Comparison of ENCODE assay signal across 8 mouse cellular contexts in the genomic region with DNA sequence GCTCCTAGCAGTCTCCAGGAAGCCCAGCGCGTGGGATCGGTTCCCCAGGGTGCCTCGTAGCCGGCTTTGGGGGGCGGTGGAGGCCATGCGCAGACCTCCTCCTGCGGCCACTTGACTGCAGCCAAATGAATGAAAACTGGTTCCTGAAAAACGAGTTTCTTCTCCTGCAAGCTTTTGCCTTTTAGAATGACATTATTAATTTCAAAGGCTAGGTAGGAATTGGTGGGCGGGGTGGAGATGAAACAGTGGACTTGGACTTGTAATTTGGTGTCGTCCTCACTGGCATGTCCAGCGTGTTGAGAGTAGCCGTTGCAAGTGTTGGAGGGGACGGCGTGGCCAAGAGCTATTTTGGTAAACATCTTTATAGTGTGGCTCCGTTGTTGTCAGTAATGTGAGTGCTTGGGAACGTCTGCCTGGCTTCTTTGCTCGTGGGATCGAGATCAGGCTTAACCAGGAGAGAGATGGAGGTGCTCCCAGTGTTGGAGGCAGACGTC. TPM values are rescaled to one million over a fixed set of nuclear protein-coding genes. Genes with fewer than 3 reads are reported as not detected.
A peak's percentile ranks its signal among the peaks of the same experiment; 100 is the strongest.
DNase-seq lines count a peak whose midpoint lies in the region; ATAC-seq and TF ChIP-seq lines count a peak whose summit lies in the region.

No protein-coding gene starts in this region.

- H3K4me2 ChIP-seq in heart, embryonic 11.5 days: peak overlapping the region; percentile 95
- H3K4me2 ChIP-seq in heart, postnatal 0 days (ENCODE audit: low read depth, low read length): peak overlapping the region; percentile 92
- H3K4me2 ChIP-seq in midbrain, embryonic 11.5 days: peak overlapping the region; percentile 91

- H3K4me3 ChIP-seq in heart, embryonic 11.5 days (ENCODE audit: low read depth, low read length): peak overlapping the region; percentile 84
- H3K4me3 ChIP-seq in G1E (ENCODE audit: low read depth, low read length): peak overlapping the region; percentile 65
- H3K4me3 ChIP-seq in heart, postnatal 0 days (ENCODE audit: low read depth, low read length): peak overlapping the region; percentile 85
- peak overlapping the region; percentile 81 for H3K4me3 ChIP-seq in midbrain, embryonic 11.5 days (ENCODE audit: low read depth, low read length)

- ATAC-seq in heart, embryonic 11.5 days (replicated peaks; ENCODE audit: insufficient number of reproducible peaks, low FRiP score, low TSS enrichment): no peak
- no peak for ATAC-seq in G1E (ENCODE audit: extremely low read depth, insufficient number of reproducible peaks, low FRiP score, poor library complexity, severe bottlenecking)
- no peak for ATAC-seq in heart, postnatal 0 days (ENCODE audit: insufficient read depth, low read depth)
- no peak for ATAC-seq in midbrain, embryonic 11.5 days (ENCODE audit: low FRiP score)
- ATAC-seq in inflammation-experienced regulatory T-cells, adult 6 months: no peak

- H3K27ac ChIP-seq in heart, embryonic 11.5 days (ENCODE audit: low read depth, low read length): peak overlapping the region; percentile 94
- peak overlapping the region; percentile 94 for H3K27ac ChIP-seq in heart, postnatal 0 days (ENCODE audit: low read depth)
- H3K27ac ChIP-seq in midbrain, embryonic 11.5 days (ENCODE audit: low read depth, low read length): peak overlapping the region; percentile 97; the same call in 1 of the 2 replicates

- H3K36me3 ChIP-seq in heart, embryonic 11.5 days (ENCODE audit: control insufficient read depth, insufficient read depth, low read length): peaks cover 16% of the 10 kb centered on the region
- no peaks in the 10 kb centered on the region for H3K36me3 ChIP-seq in G1E (replicated peaks)
- H3K36me3 ChIP-seq in heart, postnatal 0 days (replicated peaks; ENCODE audit: control insufficient read depth, insufficient read depth, low read length): peaks cover 10% of the 10 kb centered on the region
- peaks cover 19% of the 10 kb centered on the region for H3K36me3 ChIP-seq in midbrain, embryonic 11.5 days (ENCODE audit: control insufficient read depth, insufficient read depth, low read length)

- TF ChIP-seq EP300 in heart, postnatal 0 days (IDR thresholded peaks at IDR 0.05; ENCODE audit: low read depth): no peak

- WGBS in heart, embryonic 11.5 days (ENCODE audit: insufficient replicate concordance): under 1% methylated on average over 20 of the region's 20 CpGs
- under 1% methylated on average over 20 of the region's 20 CpGs for WGBS in heart, postnatal 0 days
- 0% methylated on average over 20 of the region's 20 CpGs for WGBS in midbrain, embryonic 11.5 days

- H3K9ac ChIP-seq in heart, embryonic 11.5 days (ENCODE audit: low read depth, low read length): peak overlapping the region; percentile 92
- peak overlapping the region; percentile 72 for H3K9ac ChIP-seq in heart, postnatal 0 days (replicated peaks; ENCODE audit: low read depth, low read length)
- H3K9ac ChIP-seq in midbrain, embryonic 11.5 days (ENCODE audit: low read length): peak overlapping the region; percentile 85

- peaks cover 32% of the 10 kb centered on the region for H3K4me1 ChIP-seq in heart, embryonic 11.5 days (ENCODE audit: control insufficient read depth, insufficient read depth, low read length)
- no peaks in the 10 kb centered on the region for H3K4me1 ChIP-seq in G1E (ENCODE audit: insufficient read depth, low read depth, low read length)
- peaks cover 20% of the 10 kb centered on the region for H3K4me1 ChIP-seq in heart, postnatal 0 days (ENCODE audit: control insufficient read depth, insufficient read depth)
- peaks cover 50% of the 10 kb centered on the region for H3K4me1 ChIP-seq in midbrain, embryonic 11.5 days (ENCODE audit: control insufficient read depth, insufficient read depth, low read length)

- H3K27me3 ChIP-seq in heart, embryonic 11.5 days (ENCODE audit: control insufficient read depth, insufficient read depth, low read length): no peaks in the 10 kb centered on the region
- peaks cover 39% of the 10 kb centered on the region for H3K27me3 ChIP-seq in G1E (ENCODE audit: insufficient read depth, low read length)
- peaks cover 7% of the 10 kb centered on the region; the same call in 1 of the 2 replicates for H3K27me3 ChIP-seq in heart, postnatal 0 days (ENCODE audit: control insufficient read depth, insufficient read depth, low read length)
- peaks cover 7% of the 10 kb centered on the region; the same call in 1 of the 2 replicates for H3K27me3 ChIP-seq in midbrain, embryonic 11.5 days (ENCODE audit: control insufficient read depth, insufficient read depth, low read length)

- DNase-seq in heart, adult 11 months: no peak
- no peak for DNase-seq in G1E (ENCODE audit: low spot score)
- DNase-seq in heart, postnatal 0 days (ENCODE audit: low spot score): no peak
- no peak for DNase-seq in midbrain, embryonic 11.5 days (ENCODE audit: low spot score, missing footprints)
- DNase-seq in right cerebral cortex, postnatal 25 days: no peak
- no peak for DNase-seq in layer of hippocampus, adult 8-10 months (ENCODE audit: low spot score in 2 of 2)

- H3K9me3 ChIP-seq in heart, embryonic 11.5 days (replicated peaks; ENCODE audit: control insufficient read depth, low read length): no peaks in the 10 kb centered on the region
- peaks cover 8% of the 10 kb centered on the region; the same call in 1 of the 2 replicates for H3K9me3 ChIP-seq in G1E (replicated peaks)
- H3K9me3 ChIP-seq in heart, postnatal 0 days (replicated peaks; ENCODE audit: control insufficient read depth, low read length): no peaks in the 10 kb centered on the region
- no peaks in the 10 kb centered on the region for H3K9me3 ChIP-seq in midbrain, embryonic 11.5 days (ENCODE audit: control insufficient read depth, low read length)

- TF ChIP-seq CTCF in G1E (IDR thresholded peaks at IDR 0.05; ENCODE audit: low read depth, low read length): no peak
- no peak for TF ChIP-seq CTCF in heart, postnatal 0 days (IDR thresholded peaks at IDR 0.05; ENCODE audit: low read depth)

RNA-seq across cellular contexts. Expression of gene Enc1, which starts 0.9 kb away (rescaled TPM):
- 5.4 and 6.3 TPM in 2 replicates for polyA plus RNA-seq in heart, embryonic 11.5 days (2014; fragmentation: Nextera tagmentation; extraction: Ambion mirVana)
- total RNA-seq in G1E (2014; fragmentation: Nextera tagmentation) (0.29 and 0.38 TPM in 2 replicates), G1E (2017) (0.81 and 0.82 TPM in 2 replicates)
- 0.20 and 0.24 TPM in 2 replicates for polyA plus RNA-seq in G1E (2012)
- 10.2 and 10.9 TPM in 2 replicates for total RNA-seq in heart, postnatal 0 days (2014; rRNA removed; ENCODE audit: low replicate concordance)
- polyA plus RNA-seq in heart, postnatal 0 days (2015; fragmentation: Nextera tagmentation; extraction: Ambion mirVana): 1.5 and 1.7 TPM in 2 replicates
- polyA plus RNA-seq in midbrain, embryonic 11.5 days (2014; fragmentation: Nextera tagmentation; extraction: Ambion mirVana): 18.4 and 19.8 TPM in 2 replicates
- total RNA-seq in layer of hippocampus, adult 8-10 months (2022): 100 to 1,000 TPM; 584 to 717 (median 649) TPM
- polyA plus RNA-seq in inflammation-experienced regulatory T-cells, adult 6 months (2017; shearing (Covaris generic)): 1 to 10 TPM; 1.7 to 4.6 (median 3.3) TPM

RNA-seq across cellular contexts. Expression of gene Hexb, which starts 43.7 kb away (rescaled TPM):
- 31.5 and 32.3 TPM in 2 replicates for polyA plus RNA-seq in heart, embryonic 11.5 days (2014; fragmentation: Nextera tagmentation; extraction: Ambion mirVana)
- total RNA-seq in G1E (2014; fragmentation: Nextera tagmentation): 33.0 and 34.5 TPM in 2 replicates
- total RNA-seq in G1E (2017): 139 and 141 TPM in 2 replicates
- polyA plus RNA-seq in G1E (2012): 7.6 and 11.6 TPM in 2 replicates
- total RNA-seq in heart, postnatal 0 days (2014; rRNA removed; ENCODE audit: low replicate concordance): 21.9 and 32.0 TPM in 2 replicates
- polyA plus RNA-seq in heart, postnatal 0 days (2015; fragmentation: Nextera tagmentation; extraction: Ambion mirVana): 21.4 and 26.5 TPM in 2 replicates
- polyA plus RNA-seq in midbrain, embryonic 11.5 days (2014; fragmentation: Nextera tagmentation; extraction: Ambion mirVana): 25.8 and 26.1 TPM in 2 replicates
- total RNA-seq in layer of hippocampus, adult 8-10 months (2022): 100 to 1,000 TPM; 114 to 546 (median 290) TPM
- 100 to 1,000 TPM in 1 of 3 experiments, 10 to 100 TPM in 2; 58.3 to 103 (median 64.1) TPM for polyA plus RNA-seq in inflammation-experienced regulatory T-cells, adult 6 months (2017; shearing (Covaris generic))
